ENCODE assay signal across 19 mouse cellular contexts in the genomic region with DNA sequence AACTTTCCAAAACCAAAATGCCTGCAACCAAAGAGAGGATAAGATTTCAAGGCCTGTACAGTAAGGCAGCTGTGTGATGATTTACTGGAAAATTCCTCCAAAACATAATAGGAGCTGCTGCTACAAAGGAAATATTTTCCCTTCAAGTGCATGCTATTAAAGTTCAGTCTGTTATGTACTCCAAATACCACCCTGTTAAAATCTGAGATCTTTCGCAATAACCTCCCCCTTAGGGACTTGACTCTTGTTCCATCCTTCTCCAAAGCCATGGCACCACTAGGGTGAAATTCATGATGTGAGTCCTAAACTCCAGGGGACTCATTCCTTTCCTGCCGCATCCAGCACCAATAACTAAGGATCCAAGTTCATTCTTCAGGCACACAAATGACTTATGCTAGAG. TPM values are rescaled to one million over a fixed set of nuclear protein-coding genes. Genes with fewer than 3 reads are reported as not detected.
DNase-seq lines count a peak whose midpoint lies in the region; TF ChIP-seq lines count a peak whose summit lies in the region.
"Had no signal": no experiment of that assay in that cellular context is flagged by ENCODE, and none has a peak within 500 bp of the region (broad histone marks: within the 10 kb centered on the region; RNA-seq: fewer than 3 reads in every experiment).

No protein-coding gene starts in this region.

- intact Hi-C loops in left cerebral cortex, postnatal 10 days (cut with DNase I): loop anchor here (10.0 kb wide), 1 partner anchor 608 kb away; no protein-coding TSS in a partner anchor

- H3K79me2 ChIP-seq in C2C12 (ENCODE audit: control insufficient read depth, insufficient read depth) (no peaks in the 10 kb centered on the region), myocyte (ENCODE audit: control insufficient read depth, insufficient read depth) (no peaks in the 10 kb centered on the region)

- no peaks in the 10 kb centered on the region for H3K27me3 ChIP-seq in C2C12 (ENCODE audit: control insufficient read depth, insufficient read depth, insufficient read length)
- no peaks in the 10 kb centered on the region for H3K27me3 ChIP-seq in myocyte (ENCODE audit: control insufficient read depth, insufficient read depth, insufficient read length)
- H3K27me3 ChIP-seq: CH12.LX, Patski had no signal

- DNase-seq in left cerebral cortex, postnatal 10 days (ENCODE audit: extremely low spot score in 1 of 2, low spot score in 2 of 2): no peak
- DNase-seq in urinary bladder, postnatal 25 days (ENCODE audit: low spot score): no peak
- DNase-seq: adrenal gland, adult 2 months; adrenal gland, adult 8-10 months; adrenal gland, postnatal 10 days; adrenal gland, postnatal 14 days; adrenal gland, postnatal 25 days; adrenal gland, postnatal 36 days; B cell, adult 2 months; cerebellum, adult 11 months; cerebellum, adult 11-12 months; cerebellum, adult 18-20 months; cerebellum, adult 2 months had no signal

- H3K79me3 ChIP-seq in C2C12 (ENCODE audit: low read depth): no peaks in the 10 kb centered on the region

- no peak overlapping the region for H3K4me3 ChIP-seq in C2C12 (ENCODE audit: insufficient read depth, poor library complexity, severe bottlenecking)
- H3K4me3 ChIP-seq in myocyte: no peak overlapping the region

- no peak overlapping the region for H3K4me2 ChIP-seq in myocyte (ENCODE audit: low read depth)

- no peak for TF ChIP-seq POLR2A in myocyte (IDR thresholded peaks at IDR 0.05; ENCODE audit: insufficient read length, low read depth)

- H3ac ChIP-seq in C2C12 (ENCODE audit: control insufficient read depth, insufficient read length, low read depth) (no peak overlapping the region), myocyte (ENCODE audit: control insufficient read depth, insufficient read length) (no peak overlapping the region)

- no peaks in the 10 kb centered on the region for H3K36me3 ChIP-seq in C2C12 (ENCODE audit: control insufficient read depth, insufficient read depth)
- H3K36me3 ChIP-seq in myocyte (ENCODE audit: control insufficient read depth, insufficient read depth): no peaks in the 10 kb centered on the region
- H3K36me3 ChIP-seq: G1E had no signal

- TF ChIP-seq CTCF in C2C12 (IDR thresholded peaks at IDR 0.05; ENCODE audit: control insufficient read depth, insufficient read depth, insufficient read length): no peak

TF ChIP-seq in C2C12, 6 proteins besides CTCF, POLR2A, EP300 and RAD21:
- TF ChIP-seq MAX (IDR thresholded peaks at IDR 0.05) (no peak), CEBPB (IDR thresholded peaks at IDR 0.05; ENCODE audit: low read depth) (peak; percentile 51), FOSL1 (IDR thresholded peaks at IDR 0.05; ENCODE audit: insufficient read depth, low read length, poor library complexity, severe bottlenecking) (no peak), MYOG (IDR thresholded peaks at IDR 0.05; ENCODE audit: control insufficient read depth, extremely low read depth, insufficient read length) (no peak)

TF ChIP-seq in myocyte, 11 proteins besides CTCF, POLR2A, EP300 and RAD21:
- TF ChIP-seq TCF12 (IDR thresholded peaks at IDR 0.05; ENCODE audit: insufficient read depth, poor library complexity, severe bottlenecking) (no peak), CEBPB (IDR thresholded peaks at IDR 0.05; ENCODE audit: insufficient read depth, poor library complexity, severe bottlenecking) (peak; percentile 69)
TF ChIP-seq in myocyte: peak in this region for 1.

RNA-seq across cellular contexts. Expression of gene Dnah7a, which starts 20.3 kb away (rescaled TPM):
- polyA plus RNA-seq in C2C12 (2012; fragmentation: generic; extraction: Trizol): not detected
- not detected for polyA plus RNA-seq in myocyte (2012; fragmentation: generic; extraction: Trizol)
- total RNA-seq in left cerebral cortex, postnatal 10 days (2021): 1 to 10 TPM; 7.2 to 7.4 TPM
- total RNA-seq: MEL had no signal
- polyA plus RNA-seq: adrenal gland, adult 2 months; G1E had no signal

RNA-seq across cellular contexts. Expression of gene Stk17b, which starts 58.1 kb away (rescaled TPM):
- polyA plus RNA-seq in C2C12 (2012; fragmentation: generic; extraction: Trizol) (7.3 TPM), myocyte (2012; fragmentation: generic; extraction: Trizol) (28.4 TPM)
- 10 to 100 TPM in 1 of 2 experiments, 1 to 10 TPM in 1; 7.5 to 10.1 TPM for total RNA-seq in left cerebral cortex, postnatal 10 days (2021)
